8 mouse cellular contexts compared by ENCODE assay signal in genomic region chr7:44428171-44428950, GRCm38 (mm10). TPM values are rescaled to one million over a fixed set of nuclear protein-coding genes. Genes with fewer than 3 reads are reported as not detected.
DNase-seq lines count a peak whose midpoint lies in the region; ATAC-seq lines count a peak whose summit lies in the region.

No protein-coding gene starts in this region.

- peak; percentile 19 for ATAC-seq in forebrain, embryonic 16.5 days
- ATAC-seq in midbrain, embryonic 11.5 days (ENCODE audit: low FRiP score) = peak; percentile 49

- H3K4me3 ChIP-seq in forebrain, embryonic 16.5 days (replicated peaks; ENCODE audit: low read length) = peak overlapping the region; percentile 85
- peak overlapping the region; percentile 73 for H3K4me3 ChIP-seq in midbrain, embryonic 11.5 days (ENCODE audit: low read depth, low read length)

- no peaks in the 10 kb centered on the region for H3K9me3 ChIP-seq in forebrain, embryonic 16.5 days (ENCODE audit: control insufficient read depth, low read length)
- no peaks in the 10 kb centered on the region for H3K9me3 ChIP-seq in midbrain, embryonic 11.5 days (ENCODE audit: control insufficient read depth, low read length)

- H3K27ac ChIP-seq in forebrain, embryonic 16.5 days (ENCODE audit: low read length) = peak overlapping the region; percentile 99
- H3K27ac ChIP-seq in midbrain, embryonic 11.5 days (ENCODE audit: low read depth, low read length) = peak overlapping the region; percentile 99

- H3K27me3 ChIP-seq in forebrain, embryonic 16.5 days (replicated peaks; ENCODE audit: control insufficient read depth, insufficient read depth, low read length) = no peaks in the 10 kb centered on the region
- no peaks in the 10 kb centered on the region for H3K27me3 ChIP-seq in midbrain, embryonic 11.5 days (ENCODE audit: control insufficient read depth, insufficient read depth, low read length)

- DNase-seq in kidney, postnatal 4 days = peak; percentile 11 to 42
- no peak for DNase-seq in kidney, adult 8-10 months
- DNase-seq in cerebellum, adult 9-11 months = peak; percentile 77
- peak; percentile 99 for DNase-seq in midbrain, embryonic 11.5 days (ENCODE audit: low spot score, missing footprints)
- no peak for DNase-seq in Muller cell, postnatal 12 days (ENCODE audit: inconsistent ontology term)
- no peak for DNase-seq in thymus, postnatal 25 days
- no peak for DNase-seq in gastrocnemius, adult 8-10 months (ENCODE audit: low spot score in 2 of 2)

- H3K9ac ChIP-seq in forebrain, embryonic 16.5 days (replicated peaks; ENCODE audit: low read depth, low read length) = peak overlapping the region; percentile 92
- H3K9ac ChIP-seq in midbrain, embryonic 11.5 days (ENCODE audit: low read length) = peak overlapping the region; percentile 92

- WGBS in forebrain, embryonic 16.5 days = 1% methylated on average over 17 of the region's 38 CpGs
- 1% methylated on average over 15 of the region's 38 CpGs for WGBS in midbrain, embryonic 11.5 days

- peak overlapping the region; percentile 61 for H3K4me2 ChIP-seq in forebrain, embryonic 16.5 days (ENCODE audit: low read length)
- H3K4me2 ChIP-seq in midbrain, embryonic 11.5 days = peak overlapping the region; percentile 86

- no peaks in the 10 kb centered on the region for H3K36me3 ChIP-seq in forebrain, embryonic 16.5 days (ENCODE audit: control insufficient read depth, insufficient read depth)
- H3K36me3 ChIP-seq in midbrain, embryonic 11.5 days (ENCODE audit: control insufficient read depth, insufficient read depth, low read length) = no peaks in the 10 kb centered on the region

- H3K4me1 ChIP-seq in forebrain, embryonic 16.5 days (replicated peaks; ENCODE audit: control insufficient read depth, insufficient read depth, low read length) = peaks cover 48% of the 10 kb centered on the region
- H3K4me1 ChIP-seq in midbrain, embryonic 11.5 days (ENCODE audit: control insufficient read depth, insufficient read depth, low read length) = peaks cover 33% of the 10 kb centered on the region

RNA-seq across cellular contexts. Expression of gene Lrrc4b, which starts 0.5 kb away (rescaled TPM):
- polyA plus RNA-seq in forebrain, embryonic 16.5 days (2015; fragmentation: Nextera tagmentation; extraction: Ambion mirVana) = 10.6 and 12.6 TPM in 2 replicates
- polyA plus RNA-seq in midbrain, embryonic 11.5 days (2014; fragmentation: Nextera tagmentation; extraction: Ambion mirVana) = 9.2 and 10.3 TPM in 2 replicates
- under 1 TPM; 0.10 to 0.27 (median 0.11) TPM for total RNA-seq in gastrocnemius, adult 8-10 months (2022)

RNA-seq across cellular contexts. Expression of gene Aspdh, which starts 36.8 kb away (rescaled TPM):
- polyA plus RNA-seq in forebrain, embryonic 16.5 days (2015; fragmentation: Nextera tagmentation; extraction: Ambion mirVana) = 2.6 and 3.7 TPM in 2 replicates
- polyA plus RNA-seq in midbrain, embryonic 11.5 days (2014; fragmentation: Nextera tagmentation; extraction: Ambion mirVana) = 1.8 and 2.9 TPM in 2 replicates
- under 1 TPM in 1 of 4 experiments, not detected in 3; 0.29 TPM for total RNA-seq in gastrocnemius, adult 8-10 months (2022)

RNA-seq across cellular contexts. Expression of gene Josd2, which starts 39.4 kb away (rescaled TPM):
- polyA plus RNA-seq in forebrain, embryonic 16.5 days (2015; fragmentation: Nextera tagmentation; extraction: Ambion mirVana) = 51.4 and 61.8 TPM in 2 replicates
- 49.4 and 55.8 TPM in 2 replicates for polyA plus RNA-seq in midbrain, embryonic 11.5 days (2014; fragmentation: Nextera tagmentation; extraction: Ambion mirVana)
- total RNA-seq in gastrocnemius, adult 8-10 months (2022) = 10 to 100 TPM; 48.9 to 66.1 (median 56.3) TPM

RNA-seq across cellular contexts. Expression of gene 1700008O03Rik, which starts 42.7 kb away (rescaled TPM):
- 0.86 and 2.3 TPM in 2 replicates for polyA plus RNA-seq in forebrain, embryonic 16.5 days (2015; fragmentation: Nextera tagmentation; extraction: Ambion mirVana)
- 0.31 and 1.1 TPM in 2 replicates for polyA plus RNA-seq in midbrain, embryonic 11.5 days (2014; fragmentation: Nextera tagmentation; extraction: Ambion mirVana)
- total RNA-seq in gastrocnemius, adult 8-10 months (2022) = not detected

RNA-seq across cellular contexts. Expression of gene Syt3, which starts 44.5 kb away (rescaled TPM):
- 27.2 and 37.2 TPM in 2 replicates for polyA plus RNA-seq in forebrain, embryonic 16.5 days (2015; fragmentation: Nextera tagmentation; extraction: Ambion mirVana)
- 1.5 and 2.1 TPM in 2 replicates for polyA plus RNA-seq in midbrain, embryonic 11.5 days (2014; fragmentation: Nextera tagmentation; extraction: Ambion mirVana)
- total RNA-seq in gastrocnemius, adult 8-10 months (2022) = 1 to 10 TPM; 3.2 to 7.0 (median 5.2) TPM

Comparison
In these comparisons a context has a peak if more than half of its experiments do, and no peak if none do; other contexts are left out.
1. DNase-seq: peak in kidney, postnatal 4 days (2 of 2), cerebellum, adult 9-11 months (single experiment) and midbrain, embryonic 11.5 days (single experiment); none in kidney, adult 8-10 months (0 of 2), Muller cell, postnatal 12 days (single experiment), thymus, postnatal 25 days (single experiment) and gastrocnemius, adult 8-10 months (0 of 2).